Mouse (Mus musculus) T-helper 1 cell (primary cell): ENCODE data around the gene Lrrc27.

ENCODE experiments used
- in situ Hi-C: fragments of 300-600 bp; cut with MboI, MseI; formaldehyde crosslinking; loops from one replicate; pipeline ENCODE4 v1.15.1; 2025; ENCODE audit warnings: high pct_unique_total_duplicates

Lrrc27 gene

DNA sequence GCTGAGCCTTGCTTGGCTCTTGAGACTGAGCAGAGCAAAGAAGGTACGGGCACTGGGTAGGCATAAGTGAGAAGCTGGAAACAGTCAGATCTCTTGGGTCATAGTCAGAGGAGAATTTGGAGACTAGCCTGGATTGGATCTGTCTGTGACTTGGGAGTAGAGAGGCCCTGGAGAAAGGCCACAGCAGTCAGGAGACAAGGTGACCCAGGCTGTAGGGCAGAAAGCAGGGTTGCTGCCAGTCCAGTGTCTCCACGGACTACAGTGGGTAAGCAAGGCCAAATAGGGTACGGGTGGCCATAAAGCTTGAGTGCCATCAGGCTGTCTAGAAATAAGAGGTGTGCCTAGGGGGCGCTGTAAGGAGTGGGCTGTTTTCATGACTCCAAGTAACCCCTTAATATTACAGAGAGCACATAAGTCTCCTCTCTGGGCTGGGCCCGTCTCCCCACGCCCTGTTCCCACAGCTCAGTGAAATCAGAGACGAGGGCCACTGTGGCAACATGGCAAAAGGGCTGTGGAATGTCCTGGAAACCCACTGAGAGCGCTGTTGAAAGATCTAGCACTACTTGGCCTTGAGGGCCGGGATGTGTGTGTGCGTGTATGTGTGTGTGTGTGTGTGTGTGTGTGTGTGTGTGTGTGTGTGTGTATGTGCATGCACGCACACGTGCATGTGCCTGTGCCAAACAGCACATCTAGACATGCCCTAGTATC is 23.0 kb downstream of the Lrrc27 start:
- in situ Hi-C loops: no loop called here

- in situ Hi-C loops: no loop called here
Measured at GRCm38 (mm10) chr7:139239432-139239831, 26.6 kb downstream of the Lrrc27 start.

DNA sequence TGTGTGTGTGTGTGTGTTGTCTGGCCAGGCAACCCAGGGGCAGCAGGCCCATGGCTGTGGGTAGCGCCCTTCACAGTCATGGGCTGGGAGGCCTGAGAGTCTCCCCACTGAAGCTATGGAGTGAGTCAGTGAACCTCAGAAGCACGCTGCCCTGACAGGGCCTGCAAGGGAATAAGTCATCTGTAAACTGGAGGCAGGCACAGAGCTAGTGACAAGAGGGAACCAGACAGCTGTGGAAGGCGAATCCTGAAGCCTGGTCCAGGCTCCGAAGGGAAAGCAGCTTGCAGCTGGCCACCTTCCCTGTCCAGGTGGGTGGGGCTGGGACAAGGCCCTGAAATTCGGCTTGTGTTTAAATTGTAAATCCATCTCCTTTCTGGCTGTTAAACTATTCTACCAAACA is 33.3 kb downstream of the Lrrc27 start:
- in situ Hi-C loops: no loop called here

- in situ Hi-C loops: no loop called here
Measured at GRCm38 (mm10) chr7:139246931-139247880, 34.4 kb downstream of the Lrrc27 start.

GRCm38 (mm10) chr7:139247881-139248614 is 35.3 kb downstream of the Lrrc27 start, which contains the start of gene Pwwp2b:
Gene Pwwp2b, plus strand, starts transcription at chr7:139248482.
- in situ Hi-C loops: no loop called here

DNA sequence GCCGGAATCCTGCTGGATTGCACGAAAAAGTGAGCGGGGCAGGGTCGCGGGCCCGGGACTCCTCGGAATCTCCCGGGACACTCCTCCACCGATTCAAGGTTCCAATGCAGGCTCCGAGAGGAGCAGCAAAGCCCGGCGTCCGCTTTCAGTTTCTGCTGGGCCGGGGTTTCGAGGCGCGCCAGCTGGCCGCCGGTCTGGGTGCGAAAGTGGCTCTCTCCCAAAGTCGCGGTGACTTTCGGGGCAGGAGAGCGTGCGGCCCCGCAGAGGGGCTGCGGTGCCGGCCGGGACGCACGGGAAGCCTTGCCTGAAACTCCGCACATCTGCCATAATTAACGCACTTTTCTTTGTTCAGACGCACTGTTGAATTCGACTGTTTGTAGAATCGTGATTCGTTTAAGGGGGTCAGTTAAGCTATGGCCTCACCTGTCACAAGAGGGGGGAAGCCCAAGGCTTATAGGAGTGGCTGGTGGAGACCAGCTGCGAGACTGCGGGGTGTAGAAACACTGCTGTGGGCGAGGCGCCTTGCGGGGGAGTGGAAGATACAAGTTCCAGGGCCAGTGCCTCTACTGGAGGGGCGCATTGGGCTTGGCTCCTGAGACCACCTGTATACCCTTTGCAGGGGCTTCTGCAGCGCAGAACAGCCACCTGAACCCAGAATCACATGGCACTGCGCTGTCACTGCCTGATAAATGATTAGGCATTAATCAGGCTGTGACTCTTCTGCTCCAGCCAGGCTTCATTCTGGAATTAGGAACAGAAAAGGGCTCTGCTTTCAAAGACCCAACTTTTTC is 36.0 kb downstream of the Lrrc27 start:
- in situ Hi-C loops: no loop called here

DNA sequence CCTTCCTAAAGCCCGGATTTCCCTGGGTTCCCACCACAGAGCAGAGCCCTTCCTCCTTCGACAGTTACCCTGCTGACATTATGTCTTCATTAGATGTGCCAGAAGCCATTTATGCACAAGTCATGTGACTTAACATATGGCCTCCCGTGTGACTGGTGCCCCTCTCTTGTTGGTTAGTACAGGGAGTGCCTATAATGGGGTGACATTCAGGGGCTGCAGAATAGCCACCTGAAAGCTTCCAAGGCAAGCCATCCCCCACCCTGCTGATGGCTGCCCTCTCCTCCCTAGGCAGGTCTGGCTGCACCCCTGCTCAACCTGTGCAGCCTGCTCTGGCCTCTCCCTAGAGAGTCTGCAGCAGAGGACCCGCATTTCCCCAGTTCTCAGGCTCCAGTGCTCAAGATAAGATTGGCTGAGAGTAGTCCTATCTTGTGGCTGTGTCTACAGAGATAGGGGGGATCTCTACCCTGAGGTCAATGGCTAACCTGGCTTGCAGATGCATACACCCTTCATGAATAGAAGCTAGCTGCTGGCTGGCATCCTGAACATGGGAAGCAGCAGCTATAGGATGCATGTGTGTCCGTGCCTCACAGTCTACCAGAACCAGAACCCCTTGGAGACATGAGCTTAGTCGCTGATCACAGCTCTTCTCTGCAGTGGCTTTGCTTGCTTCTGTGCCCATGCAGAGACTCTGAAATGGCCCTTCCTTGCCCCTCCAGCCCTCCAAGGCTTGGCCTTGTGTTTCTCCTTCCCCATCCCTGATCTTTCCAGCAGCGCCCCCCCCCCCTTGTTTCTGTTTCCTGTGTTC is 36.8 kb downstream of the Lrrc27 start:
- in situ Hi-C loops: no loop called here

DNA sequence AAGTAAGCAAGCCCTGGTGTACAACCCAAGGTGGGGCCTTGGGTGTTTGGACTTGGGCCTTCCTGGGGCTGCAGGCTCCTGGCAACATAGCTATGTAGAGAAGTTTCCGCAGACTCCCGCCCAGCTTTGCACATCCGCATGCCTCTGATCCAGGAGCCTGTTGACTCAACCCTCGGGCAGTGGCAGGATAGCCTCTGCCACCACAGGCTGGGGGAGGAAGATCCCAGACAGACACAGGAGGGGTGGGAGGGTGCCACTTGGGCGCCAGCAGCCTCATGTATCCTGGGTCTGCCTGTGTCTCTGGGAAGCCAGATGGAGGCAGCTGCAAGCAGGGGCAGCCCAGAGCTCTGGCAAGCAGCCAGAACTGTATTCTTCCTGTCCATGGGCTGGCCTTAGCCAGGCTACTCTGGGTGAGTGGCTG is 39.1 kb downstream of the Lrrc27 start:
- in situ Hi-C loops: no loop called here

- in situ Hi-C loops: no loop called here
Measured at GRCm38 (mm10) chr7:139252566-139252965, 39.8 kb downstream of the Lrrc27 start.

DNA sequence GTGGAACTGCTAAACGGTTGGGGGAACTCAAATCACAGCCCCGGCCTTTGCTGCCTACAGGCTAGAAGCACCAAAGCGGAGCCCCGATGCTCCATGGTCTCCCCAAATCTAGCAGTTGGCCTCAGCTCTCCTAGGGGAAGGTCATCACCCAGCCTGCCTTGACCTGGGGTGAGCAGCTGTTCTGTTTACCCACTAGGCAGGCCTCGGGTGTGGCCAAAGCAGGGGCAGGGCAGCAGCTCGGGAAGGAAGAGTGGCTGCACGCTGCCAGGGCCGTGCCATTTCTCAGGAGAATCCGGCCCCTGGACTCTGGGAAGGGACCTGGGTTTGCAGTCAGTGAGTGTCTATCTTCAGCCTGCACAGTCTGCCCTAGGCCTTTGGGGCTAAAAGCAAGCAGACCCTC is 40.2 kb downstream of the Lrrc27 start:
- in situ Hi-C loops: no loop called here

DNA sequence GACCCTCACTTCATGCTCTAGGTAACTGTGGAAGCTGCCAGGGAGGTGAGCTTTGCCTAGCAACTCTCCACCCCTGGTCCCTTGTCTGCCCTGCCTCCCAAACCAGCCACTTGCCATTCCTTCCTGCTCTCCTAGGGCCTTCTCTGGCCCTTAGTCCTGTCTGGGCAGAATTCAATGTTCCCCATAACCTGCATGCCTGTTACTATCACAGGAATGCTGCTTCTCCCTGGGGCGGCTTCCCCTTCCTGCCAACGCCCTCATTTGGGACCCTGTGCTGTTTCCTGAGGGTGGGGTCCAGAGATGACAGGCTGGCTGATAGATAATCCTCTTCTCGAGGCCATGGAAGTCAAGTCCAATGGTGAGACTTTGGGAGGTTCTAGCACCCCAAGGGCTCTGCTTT is 40.7 kb downstream of the Lrrc27 start:
- in situ Hi-C loops: no loop called here

GRCm38 (mm10) chr7:139254626-139255025 is 41.8 kb downstream of the Lrrc27 start:
- in situ Hi-C loops: no loop called here

- in situ Hi-C loops: no loop called here
Measured at GRCm38 (mm10) chr7:139257752-139258542, 45.2 kb downstream of the Lrrc27 start.

GRCm38 (mm10) chr7:139264337-139264736 is 51.5 kb downstream of the Lrrc27 start:
- in situ Hi-C loops: no loop called here

GRCm38 (mm10) chr7:139265634-139266033 is 52.8 kb downstream of the Lrrc27 start:
- in situ Hi-C loops: no loop called here

- in situ Hi-C loops: no loop called here
Measured at GRCm38 (mm10) chr7:139266431-139266830, 53.6 kb downstream of the Lrrc27 start.

DNA sequence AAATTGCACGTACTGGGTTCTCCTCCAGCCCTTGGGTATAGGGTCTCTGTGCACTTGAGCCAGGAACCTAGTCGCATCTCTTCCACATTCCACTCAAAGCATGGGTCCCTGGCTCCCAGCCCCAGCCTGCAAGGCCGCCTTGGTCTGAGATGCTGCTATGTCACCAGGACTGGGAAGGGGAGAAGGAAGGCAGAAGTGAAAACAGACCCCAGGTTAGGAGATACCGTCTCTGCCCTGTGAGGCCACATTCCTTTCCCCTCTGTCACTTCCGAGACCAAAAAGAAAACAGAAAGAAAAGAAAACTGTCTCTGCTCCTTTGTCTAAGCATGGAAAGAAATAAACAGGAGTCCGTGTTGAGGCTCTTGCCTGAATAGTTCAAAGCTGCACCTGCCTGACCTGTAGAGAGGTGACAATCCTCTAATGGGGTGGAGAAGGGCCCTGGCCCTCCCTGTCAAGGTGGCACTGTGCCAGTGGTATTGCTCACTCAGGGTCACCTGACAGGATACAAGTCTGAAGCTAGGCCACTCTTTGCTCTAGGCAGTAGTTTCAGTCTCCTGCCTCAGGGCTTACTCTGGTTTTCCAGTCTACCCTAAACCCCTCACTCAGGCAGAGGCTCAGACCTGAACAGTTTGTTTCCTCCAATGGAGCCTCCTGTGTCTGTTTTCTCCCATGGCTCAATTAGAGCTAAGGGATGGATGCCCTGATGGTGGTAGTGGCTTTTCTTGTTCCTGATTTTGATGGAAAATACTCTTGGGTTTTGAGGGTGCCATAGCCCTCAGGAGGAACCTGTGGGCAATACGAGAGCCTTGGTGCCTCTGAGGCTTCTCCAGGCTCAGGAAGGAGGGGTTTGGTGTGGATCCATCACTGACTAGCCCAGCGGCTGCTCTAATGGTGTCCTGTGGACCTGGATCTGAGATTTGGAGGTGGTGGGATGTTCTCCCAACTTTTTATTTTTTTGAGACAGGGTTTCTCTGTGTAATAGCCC is 54.4 kb downstream of the Lrrc27 start:
- in situ Hi-C loops: no loop called here

- in situ Hi-C loops: no loop called here
Measured at GRCm38 (mm10) chr7:139270738-139271137, 58.0 kb downstream of the Lrrc27 start.
